Mouse (Mus musculus) intestine, postnatal 0 days (tissue): ENCODE results near the gene Slc5a11. TPM values are rescaled to one million over a fixed set of nuclear protein-coding genes. Genes with fewer than 3 reads are reported as not detected.

Source experiments
- ATAC-seq: fragments of 200-750 bp; cut with Nextera tagmentation; 2 replicates; pipeline ENCODE4 v1.8.0; 2017; ENCODE audit warnings: mild to moderate bottlenecking, moderate TSS enrichment, moderate library complexity
- H3K27ac ChIP-seq: fragments of 300-500 bp; sonication (generic); 2 replicates; pipeline ENCODE4 v1.5.1; 2014; ENCODE audit warnings: mild to moderate bottlenecking, low read depth, low read length, moderate library complexity
- H3K27me3 ChIP-seq: fragments of 300-500 bp; sonication (generic); replicated peaks from 2 replicates; pipeline ENCODE4 v1.6.1; 2014; ENCODE audit warnings: low read length, mixed read lengths; ENCODE audit not compliant: control insufficient read depth, insufficient read depth
- H3K36me3 ChIP-seq: fragments of 300-500 bp; sonication (generic); 2 replicates; pipeline ENCODE4 v1.6.1; 2014; ENCODE audit warnings: mild to moderate bottlenecking, moderate library complexity; ENCODE audit not compliant: control insufficient read depth, insufficient read depth
- H3K4me1 ChIP-seq: fragments of 300-500 bp; sonication (generic); replicated peaks from 2 replicates; pipeline ENCODE4 v1.6.1; 2014; ENCODE audit warnings: antibody characterized with exemption, low read length, mixed read lengths; ENCODE audit not compliant: control insufficient read depth, insufficient read depth
- H3K4me2 ChIP-seq: fragments of 300-500 bp; sonication (generic); replicated peaks from 2 replicates; pipeline ENCODE4 v1.6.1; 2014; ENCODE audit warnings: low read depth, mild to moderate bottlenecking, moderate library complexity
- H3K4me3 ChIP-seq: fragments of 300-500 bp; sonication (generic); 2 replicates; pipeline ENCODE4 v1.5.1; 2014; ENCODE audit warnings: low read depth, low read length
- H3K9ac ChIP-seq: fragments of 300-500 bp; sonication (generic); 2 replicates; pipeline ENCODE4 v1.6.1; 2014; ENCODE audit warnings: mild to moderate bottlenecking, low read depth, low read length
- H3K9me3 ChIP-seq: fragments of 300-500 bp; sonication (generic); 2 replicates; pipeline ENCODE4 v1.6.1; 2016; ENCODE audit warnings: mixed run types; ENCODE audit not compliant: control insufficient read depth
- CTCF ChIP-seq: sonication (generic); IDR thresholded peaks from 2 replicates; pipeline ENCODE4 v1.5.1; 2016; ENCODE audit warnings: low read depth, mild to moderate bottlenecking, control low read depth, antibody characterized with exemption, moderate library complexity
- WGBS: fragments of 180-500 bp; shearing (Covaris S2); extraction: QIAGEN DNeasy Blood & Tissue Kit; methylation state at CpG from one replicate; pipeline ENCODE4 v1.1.7; 2014; 5-methylcytosine and 5-hydroxymethylcytosine counted together
- polyA plus RNA-seq: library from polyadenylated mRNA; unstranded; fragments of >200 nt; fragmentation: Nextera tagmentation; extraction: Ambion mirVana; gene quantifications from 2 replicates; pipeline ENCODE4 v1.2.1, GENCODE M21; 2015

Slc5a11 gene
- polyA plus RNA-seq, 1 experiment from 2014 or later = 25.1 TPM

DNA sequence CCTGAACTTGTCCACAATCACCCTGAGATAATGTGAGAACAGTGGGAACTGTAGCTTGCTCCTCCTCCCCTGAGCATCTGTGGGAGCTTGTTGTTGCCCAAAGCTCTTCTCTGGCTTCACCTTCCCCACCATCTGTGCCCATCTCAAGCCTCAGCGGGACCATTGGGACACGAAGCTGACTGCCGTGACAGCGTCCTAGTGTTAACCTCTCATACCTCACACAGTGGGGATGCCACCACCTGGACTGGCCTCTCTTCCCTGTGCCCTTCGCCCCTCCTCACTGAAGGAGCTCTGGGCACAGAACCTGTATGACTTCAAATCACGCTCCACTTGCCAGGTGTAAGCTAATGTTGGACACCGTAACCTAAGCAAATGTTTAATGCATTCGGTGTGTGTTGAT is 19.9 kb upstream of the Slc5a11 start:
- H3K4me2 ChIP-seq = no peak overlapping the region
- ATAC-seq = no peak
- H3K27me3 ChIP-seq = no peaks in the 10 kb centered on the region
- no peak overlapping the region for H3K9ac ChIP-seq
- H3K36me3 ChIP-seq = peaks cover 50% of the 10 kb centered on the region
- WGBS = 91% methylated on average over 8 of the region's 8 CpGs
- no peak overlapping the region for H3K27ac ChIP-seq
- H3K4me3 ChIP-seq = no peak overlapping the region
- H3K9me3 ChIP-seq = no peaks in the 10 kb centered on the region
- TF ChIP-seq CTCF = no peak
- H3K4me1 ChIP-seq = peaks cover 4% of the 10 kb centered on the region; the same call in 1 of the 2 replicates

DNA sequence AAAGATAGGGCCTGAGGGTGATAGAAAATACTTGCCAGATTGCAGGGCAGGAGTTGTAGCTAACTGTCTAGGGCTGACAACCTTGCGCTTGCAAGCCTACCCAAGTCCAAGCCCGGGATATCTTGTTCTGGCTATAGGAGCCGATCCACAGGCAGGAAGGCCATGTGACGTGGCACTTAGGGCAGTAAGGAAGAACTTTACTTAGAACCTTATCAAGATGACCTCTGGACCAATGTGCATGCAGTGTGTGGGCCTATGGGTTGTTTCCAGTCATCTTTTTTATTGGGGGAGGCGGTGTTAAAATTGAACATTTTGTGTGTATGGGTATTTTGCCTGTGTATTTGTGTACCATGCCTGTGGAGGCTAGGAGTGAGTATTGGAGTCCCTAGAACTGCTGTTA is 18.1 kb upstream of the Slc5a11 start:
- H3K4me2 ChIP-seq = no peak overlapping the region
- TF ChIP-seq CTCF = no peak
- peak; percentile 72 for ATAC-seq
- no peaks in the 10 kb centered on the region for H3K9me3 ChIP-seq
- WGBS = 44% methylated on average over 5 of the region's 5 CpGs
- H3K36me3 ChIP-seq = peaks cover 33% of the 10 kb centered on the region
- no peaks in the 10 kb centered on the region for H3K27me3 ChIP-seq
- H3K4me1 ChIP-seq = peaks cover 4% of the 10 kb centered on the region; the same call in 1 of the 2 replicates
- peak overlapping the region; percentile 42 for H3K27ac ChIP-seq
- no peak overlapping the region for H3K4me3 ChIP-seq
- H3K9ac ChIP-seq = no peak overlapping the region

DNA sequence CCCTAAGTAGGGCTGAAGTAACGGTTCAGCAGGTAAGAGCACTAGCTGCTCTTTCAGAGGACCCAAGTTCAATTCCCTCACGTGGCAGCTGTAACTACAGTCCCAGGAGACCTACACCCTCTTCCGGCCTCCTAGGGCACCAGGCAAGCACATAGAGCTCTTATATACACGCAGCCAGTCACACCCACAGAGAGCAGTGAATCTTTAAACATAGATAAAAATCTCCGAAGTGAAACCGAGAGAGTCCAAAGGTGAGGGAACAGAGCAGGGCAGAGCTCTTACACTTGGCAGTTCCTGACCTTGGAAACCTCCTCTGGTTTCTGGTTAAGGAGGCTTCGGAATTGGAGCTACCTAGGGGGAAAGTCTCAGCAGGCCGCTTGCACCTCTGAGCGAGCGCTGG is 15.9 kb upstream of the Slc5a11 start:
- peak; percentile 80 for ATAC-seq
- Histone ChIP-seq H3K27me3 (no peaks in the 10 kb centered on the region), H3K36me3 (peaks cover 12% of the 10 kb centered on the region)

DNA sequence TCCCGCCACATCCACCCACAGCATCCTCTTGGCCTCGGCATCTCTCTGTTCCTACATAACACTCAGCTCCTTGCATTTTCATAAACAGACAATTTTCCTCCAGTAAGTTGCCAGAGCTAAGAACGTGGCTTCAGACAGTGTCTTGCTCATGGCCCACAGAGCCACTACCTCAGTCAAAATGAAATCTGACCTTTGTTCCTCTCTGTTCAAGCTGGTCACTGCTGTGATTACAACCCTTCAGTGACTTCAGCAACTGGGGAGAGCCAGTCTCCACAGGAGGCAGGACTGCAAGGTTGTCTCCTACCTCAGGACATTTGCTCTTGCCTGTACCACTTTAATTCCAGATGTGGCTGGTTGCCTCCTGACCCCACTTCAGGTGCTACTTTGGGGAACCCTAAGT is 15.4 kb upstream of the Slc5a11 start:
- peak overlapping the region; percentile 78 for H3K27ac ChIP-seq
- TF ChIP-seq CTCF = no peak
- WGBS = 46% methylated on average over 3 of the region's 3 CpGs
- no peaks in the 10 kb centered on the region for H3K27me3 ChIP-seq
- no peak overlapping the region for H3K9ac ChIP-seq
- H3K4me3 ChIP-seq = no peak overlapping the region
- peak overlapping the region; percentile 37 for H3K4me2 ChIP-seq
- peak; percentile 56 for ATAC-seq
- H3K36me3 ChIP-seq = peaks cover 12% of the 10 kb centered on the region
- H3K4me1 ChIP-seq = peaks cover 4% of the 10 kb centered on the region; the same call in 1 of the 2 replicates
- no peaks in the 10 kb centered on the region for H3K9me3 ChIP-seq

More for the DNA sequence above, 15.9 kb upstream of the Slc5a11 start:
- H3K4me2 ChIP-seq = peak overlapping the region; percentile 37
- peak overlapping the region; percentile 78 for H3K27ac ChIP-seq
- WGBS = 38% methylated on average over 10 of the region's 10 CpGs
- no peak overlapping the region for H3K4me3 ChIP-seq
- no peaks in the 10 kb centered on the region for H3K9me3 ChIP-seq
- H3K4me1 ChIP-seq = peaks cover 4% of the 10 kb centered on the region; the same call in 1 of the 2 replicates
- no peak overlapping the region for H3K9ac ChIP-seq
- TF ChIP-seq CTCF = peak; percentile 47

DNA sequence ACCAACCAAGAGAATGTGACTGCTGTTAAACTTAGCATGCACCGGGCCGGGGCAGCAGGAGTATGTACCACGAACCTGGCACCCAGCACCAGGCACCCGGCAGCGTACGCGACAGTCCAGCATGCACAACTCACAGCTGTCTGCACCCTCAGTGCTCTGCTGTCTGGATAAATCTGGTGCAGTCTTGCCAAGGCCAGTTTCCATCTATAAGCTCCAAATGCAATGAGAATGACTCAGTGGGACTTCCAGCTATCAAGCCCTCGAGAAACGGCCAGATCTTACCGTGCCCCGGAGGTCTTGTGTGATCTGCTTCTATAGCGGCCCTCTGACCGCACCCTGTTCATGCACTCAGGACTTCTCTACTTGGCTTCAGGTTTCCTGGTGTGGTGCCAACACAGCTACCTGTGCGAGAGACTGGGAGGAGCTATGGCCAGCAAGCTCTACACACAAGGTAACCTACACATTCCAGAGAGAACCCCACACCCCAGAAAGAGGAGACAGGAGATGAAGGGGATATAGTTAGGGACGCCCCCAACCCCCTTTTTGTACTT is 14.8 kb upstream of the Slc5a11 start:
- no peaks in the 10 kb centered on the region for H3K27me3 ChIP-seq
- H3K36me3 ChIP-seq = peaks cover 10% of the 10 kb centered on the region
- H3K4me3 ChIP-seq = no peak overlapping the region
- ATAC-seq = no peak
- H3K4me1 ChIP-seq = peaks cover 4% of the 10 kb centered on the region; the same call in 1 of the 2 replicates
- H3K27ac ChIP-seq = peak overlapping the region; percentile 31; the same call in 1 of the 2 replicates
- TF ChIP-seq CTCF = no peak
- no peak overlapping the region for H3K9ac ChIP-seq
- 71% methylated on average over 15 of the region's 15 CpGs for WGBS
- no peak overlapping the region for H3K4me2 ChIP-seq
- no peaks in the 10 kb centered on the region for H3K9me3 ChIP-seq

DNA sequence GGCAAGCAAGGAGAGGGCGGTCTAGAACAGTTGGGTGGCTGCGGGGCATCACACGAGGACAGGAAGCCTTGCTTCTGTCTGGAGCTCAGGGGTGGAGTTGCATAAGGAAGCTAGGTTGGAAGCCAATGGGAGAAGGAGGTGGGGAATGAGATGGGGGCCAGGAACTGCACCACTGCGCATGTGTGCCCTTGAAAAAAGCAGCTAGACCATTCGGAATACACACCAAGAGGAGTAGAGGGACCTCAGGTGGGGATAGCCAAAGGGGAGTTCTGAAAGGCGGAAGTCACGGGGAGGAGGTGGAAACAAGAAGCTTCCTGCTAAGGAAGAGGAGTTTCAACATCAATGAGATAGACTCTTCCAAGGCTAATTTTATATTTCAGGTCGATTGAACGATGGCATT is 13.9 kb upstream of the Slc5a11 start:
- H3K4me2 ChIP-seq = no peak overlapping the region
- peaks cover 2% of the 10 kb centered on the region; the same call in 1 of the 2 replicates for H3K36me3 ChIP-seq
- 77% methylated on average over 9 of the region's 9 CpGs for WGBS
- no peaks in the 10 kb centered on the region for H3K9me3 ChIP-seq
- H3K4me1 ChIP-seq = peaks cover 4% of the 10 kb centered on the region; the same call in 1 of the 2 replicates
- no peak overlapping the region for H3K9ac ChIP-seq
- TF ChIP-seq CTCF = no peak
- no peaks in the 10 kb centered on the region for H3K27me3 ChIP-seq
- ATAC-seq = no peak
- H3K27ac ChIP-seq = no peak overlapping the region
- no peak overlapping the region for H3K4me3 ChIP-seq
